Mouse (Mus musculus): Measurements from ENCODE around the gene Hus1b. TPM values are rescaled to one million over a fixed set of nuclear protein-coding genes. Genes with fewer than 3 reads are reported as not detected.

The Hus1b gene
- total RNA-seq, 2 experiments from 2014 or later, result 0.30 to 0.43 TPM

DNA sequence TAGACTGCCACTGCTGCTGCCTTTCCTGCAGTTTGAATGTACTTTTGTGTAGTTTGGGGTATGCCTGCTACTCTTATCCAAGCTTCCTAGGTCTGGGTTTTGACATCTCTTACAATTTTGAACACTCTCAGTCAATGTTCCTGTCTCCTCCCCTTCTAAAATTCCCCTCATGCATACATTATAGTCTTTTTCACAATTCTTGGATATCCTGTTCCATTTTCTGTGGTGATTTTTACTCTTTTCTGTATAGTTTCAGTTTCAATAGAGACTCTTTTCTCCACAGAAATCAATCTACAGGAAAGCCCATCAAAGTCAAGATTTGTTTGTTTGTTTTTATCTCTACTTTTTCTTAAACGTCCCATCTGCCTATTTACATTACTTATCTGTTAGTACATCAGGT lies 6.0 kb upstream of the Hus1b start:
- intact Hi-C loops (cut with DNase I), result no loop called here
- no peak for DNase-seq

DNA sequence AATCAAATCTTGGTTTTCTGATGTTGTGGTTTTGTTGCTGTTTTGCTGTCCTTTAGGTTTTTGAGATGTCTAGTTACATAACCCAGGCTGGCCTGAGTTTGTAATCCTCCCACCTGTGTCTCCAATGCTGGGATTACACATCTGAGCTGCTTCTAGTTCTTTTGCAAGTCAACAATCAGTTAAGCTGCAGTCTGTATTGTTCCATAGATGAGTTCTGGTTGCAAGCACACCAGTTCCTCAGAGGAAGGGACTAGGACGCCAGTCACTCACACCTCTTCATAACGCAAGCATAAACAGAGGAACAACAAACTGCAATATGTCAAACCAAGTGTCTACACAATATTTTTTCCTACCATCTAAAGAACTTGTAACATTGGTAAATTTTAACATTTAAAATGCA lies 4.5 kb upstream of the Hus1b start:
- intact Hi-C loops (cut with DNase I), result no loop called here
- DNase-seq, result no peak

DNA sequence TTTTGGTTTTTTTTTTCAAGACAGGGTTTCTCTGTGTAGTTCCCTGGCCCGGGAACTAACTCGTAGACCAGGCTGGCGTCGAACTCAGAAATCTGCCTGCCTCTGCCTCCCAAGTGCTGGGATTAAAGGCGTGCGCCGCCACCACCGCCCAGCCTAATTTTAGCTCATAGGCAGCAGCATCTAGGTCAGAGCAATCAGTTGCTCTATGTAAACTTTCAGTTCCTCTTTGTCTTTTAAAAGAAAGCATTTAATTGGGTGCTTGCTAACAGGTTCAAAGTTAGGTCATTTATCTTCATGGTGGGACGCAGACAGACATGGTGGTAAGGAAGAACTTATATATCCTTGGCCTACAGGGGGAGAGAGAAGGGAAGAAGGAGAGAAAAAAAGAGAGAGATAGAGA lies 1.6 kb upstream of the Hus1b start:
- no peak for DNase-seq
- intact Hi-C loops (cut with DNase I), result no loop called here

DNA sequence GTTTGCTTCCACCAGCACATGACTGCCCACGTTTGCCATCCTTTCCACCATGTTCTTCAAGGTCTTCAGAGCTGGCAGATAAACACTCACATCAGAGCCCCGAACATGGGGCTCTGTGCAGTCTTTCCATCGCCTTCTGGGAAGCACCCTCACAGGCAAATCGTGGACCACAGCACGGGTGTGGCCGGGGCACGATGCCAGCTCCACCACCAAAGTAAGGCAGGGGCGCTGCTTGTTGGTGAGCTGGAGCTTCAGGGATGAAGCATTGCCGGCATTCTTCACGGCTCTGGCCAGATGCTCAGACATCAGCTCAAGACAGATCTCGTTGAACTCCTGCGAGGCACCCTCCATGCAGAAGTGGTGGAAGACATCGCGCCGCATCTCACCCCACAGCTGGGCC lies 430 bp downstream of the Hus1b start:
- intact Hi-C loops (cut with DNase I), result no loop called here
- peak in 1 of 2 experiments; percentile 12 for DNase-seq

DNA sequence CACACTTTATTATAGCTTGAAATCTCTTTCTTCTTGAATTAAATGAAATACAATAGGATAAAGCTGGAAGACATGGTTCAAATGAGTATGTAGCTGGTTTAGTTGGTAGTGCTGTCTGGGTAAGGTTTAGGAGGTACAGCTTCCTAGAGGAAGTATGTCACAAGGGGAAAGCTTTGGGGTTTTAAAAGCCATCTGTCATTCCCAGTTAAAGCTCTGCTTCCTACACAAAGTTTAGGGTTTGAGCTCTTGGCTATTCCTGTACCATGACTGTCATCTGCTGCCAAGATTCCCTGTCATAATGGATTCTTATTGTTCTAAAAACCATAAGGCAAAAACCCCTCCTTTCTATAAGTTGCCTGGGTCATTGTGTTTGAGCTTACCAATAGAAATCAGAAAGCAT lies 1.8 kb downstream of the Hus1b start:
- intact Hi-C loops (cut with DNase I), result no loop called here

DNA sequence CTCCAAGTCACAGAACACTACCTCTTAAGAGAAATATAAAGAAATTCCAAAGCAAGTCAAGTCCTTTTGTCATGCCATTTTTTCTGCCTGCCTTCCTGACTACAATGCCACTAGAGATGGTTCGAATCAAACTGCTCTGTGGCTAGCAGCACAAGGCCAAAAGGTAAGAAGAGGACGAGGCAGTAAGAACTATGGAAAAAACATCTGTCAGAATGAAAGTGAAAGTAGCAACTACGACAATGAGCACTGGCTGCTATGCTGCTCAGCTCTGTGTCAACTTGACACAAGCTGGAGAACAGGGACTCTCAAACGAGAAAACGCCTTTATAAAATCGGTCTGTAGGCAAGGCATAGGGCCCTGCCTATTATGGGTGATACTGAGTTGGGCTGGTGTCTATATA lies 14.6 kb downstream of the Hus1b start:
- DNase-seq, result no peak
- intact Hi-C loops (cut with DNase I), result no loop called here

More for the DNA sequence above, 1.8 kb downstream of the Hus1b start:
- no peak for DNase-seq

DNA sequence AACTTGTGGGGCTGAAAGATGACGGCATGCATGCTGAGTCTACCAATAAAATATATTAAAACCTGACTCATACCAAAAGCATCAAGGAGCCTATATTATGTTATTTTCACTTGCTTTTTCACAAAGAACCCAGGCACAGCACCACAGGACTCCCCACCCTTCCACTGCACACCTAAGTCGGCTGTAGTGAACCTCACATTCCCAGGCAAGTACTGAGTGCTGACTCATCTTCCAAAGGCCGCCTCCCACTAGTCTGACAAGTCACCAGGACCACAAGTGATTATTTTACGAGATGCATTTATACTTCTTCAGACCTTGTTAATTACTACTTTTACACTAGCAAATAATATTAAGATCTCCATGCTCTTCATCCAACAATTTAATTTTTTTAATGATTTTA lies 15.9 kb downstream of the Hus1b start:
- intact Hi-C loops (cut with DNase I), result no loop called here
- no peak for DNase-seq

DNA sequence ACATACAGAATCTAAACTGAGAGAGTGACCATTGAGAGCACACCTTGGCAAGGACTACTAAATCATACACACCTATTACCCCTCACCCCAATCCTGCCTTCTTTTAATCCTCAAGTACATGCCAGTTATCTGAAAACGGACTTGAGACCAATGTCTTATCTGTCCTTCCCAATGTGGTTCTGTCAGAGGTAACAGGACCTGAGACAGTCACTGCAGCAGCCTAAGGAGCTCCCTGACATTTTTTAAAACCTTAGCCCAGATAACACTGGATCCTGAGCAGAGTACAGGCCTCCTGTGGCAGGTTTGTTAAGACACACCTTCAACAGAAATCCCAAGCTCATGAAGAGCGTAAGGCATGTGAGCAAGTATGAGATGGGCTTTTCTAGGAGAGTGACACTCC lies 18.4 kb downstream of the Hus1b start:
- intact Hi-C loops (cut with DNase I), result no loop called here

DNA sequence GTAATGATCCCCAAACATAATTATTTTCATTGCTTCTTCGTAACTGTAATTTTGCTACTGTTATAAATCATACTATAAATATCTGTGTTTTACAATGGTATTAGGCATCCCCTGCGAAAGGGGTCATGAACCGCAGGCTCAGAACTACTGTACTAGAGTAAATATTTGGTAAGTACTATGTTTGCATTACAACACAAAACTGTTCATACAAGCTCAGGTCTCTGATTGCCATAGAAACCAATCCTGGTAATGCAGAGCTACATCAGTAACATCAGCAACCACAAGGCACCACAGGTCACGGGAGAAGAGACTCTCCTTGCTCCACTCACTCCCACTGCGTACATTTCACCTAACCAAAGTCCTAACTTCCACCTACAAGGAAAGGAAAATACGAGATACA lies 23.3 kb downstream of the Hus1b start:
- no peak for DNase-seq
- intact Hi-C loops (cut with DNase I), result no loop called here

More for the DNA sequence above, 18.4 kb downstream of the Hus1b start:
- DNase-seq, result no peak

DNA sequence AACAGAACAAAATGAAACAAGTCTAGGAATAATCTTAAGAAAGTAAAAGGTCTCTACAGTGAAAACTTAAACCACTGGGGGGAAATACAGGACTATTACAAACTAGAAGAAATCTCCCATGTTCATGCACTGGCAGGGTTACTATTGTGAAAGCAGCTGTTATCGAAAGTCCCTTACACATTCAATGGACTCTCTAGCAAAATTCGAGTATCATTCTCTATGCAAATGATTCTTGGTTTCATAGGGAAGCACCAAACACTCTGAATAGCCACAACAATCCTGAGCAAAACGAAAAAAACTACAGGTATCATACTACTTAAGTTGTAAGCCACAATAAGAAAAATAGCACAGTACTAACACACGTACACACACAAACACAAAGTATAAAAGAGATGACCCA lies 25.6 kb downstream of the Hus1b start:
- intact Hi-C loops (cut with DNase I), result no loop called here
- DNase-seq, result no peak

DNA sequence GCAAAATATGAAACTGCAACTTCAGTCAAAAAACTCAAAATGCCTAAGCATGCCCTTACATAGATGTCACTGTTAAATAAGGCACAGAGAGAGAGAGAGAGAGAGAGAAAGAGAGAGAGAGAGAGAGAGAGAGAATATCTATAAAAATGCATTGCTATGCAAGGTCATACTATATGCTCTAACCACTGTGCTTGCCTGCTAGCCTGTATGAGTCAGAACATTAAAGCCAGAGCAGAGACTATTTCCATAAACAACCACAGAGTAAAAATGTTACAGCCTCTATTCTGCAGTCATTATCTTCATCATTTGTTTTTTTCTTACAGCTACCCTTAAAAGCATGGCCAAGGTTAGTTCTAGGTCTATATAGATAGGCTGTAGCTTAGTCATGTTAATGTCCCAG lies 33.8 kb downstream of the Hus1b start:
- intact Hi-C loops (cut with DNase I), result no loop called here
- no peak for DNase-seq

DNA sequence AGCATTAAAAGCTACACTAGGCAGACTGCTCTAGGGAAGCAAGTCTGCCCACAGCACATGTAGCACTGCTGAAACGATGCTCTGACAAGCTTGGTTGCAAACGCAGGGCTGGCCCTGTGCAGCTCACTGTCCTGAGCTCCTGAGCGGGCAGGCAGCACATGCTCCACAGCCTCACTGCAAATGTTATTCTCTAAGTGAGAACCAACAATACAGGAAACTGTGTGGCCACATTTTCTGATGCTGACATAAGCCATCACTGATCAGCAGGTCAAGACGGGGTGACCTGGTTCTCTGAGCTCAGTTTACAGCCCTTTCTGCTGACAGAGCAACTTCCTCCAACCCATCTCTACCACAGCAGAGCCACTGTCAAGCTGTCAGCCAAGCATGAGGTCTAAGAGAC lies 34.5 kb downstream of the Hus1b start:
- intact Hi-C loops (cut with DNase I), result no loop called here

DNA sequence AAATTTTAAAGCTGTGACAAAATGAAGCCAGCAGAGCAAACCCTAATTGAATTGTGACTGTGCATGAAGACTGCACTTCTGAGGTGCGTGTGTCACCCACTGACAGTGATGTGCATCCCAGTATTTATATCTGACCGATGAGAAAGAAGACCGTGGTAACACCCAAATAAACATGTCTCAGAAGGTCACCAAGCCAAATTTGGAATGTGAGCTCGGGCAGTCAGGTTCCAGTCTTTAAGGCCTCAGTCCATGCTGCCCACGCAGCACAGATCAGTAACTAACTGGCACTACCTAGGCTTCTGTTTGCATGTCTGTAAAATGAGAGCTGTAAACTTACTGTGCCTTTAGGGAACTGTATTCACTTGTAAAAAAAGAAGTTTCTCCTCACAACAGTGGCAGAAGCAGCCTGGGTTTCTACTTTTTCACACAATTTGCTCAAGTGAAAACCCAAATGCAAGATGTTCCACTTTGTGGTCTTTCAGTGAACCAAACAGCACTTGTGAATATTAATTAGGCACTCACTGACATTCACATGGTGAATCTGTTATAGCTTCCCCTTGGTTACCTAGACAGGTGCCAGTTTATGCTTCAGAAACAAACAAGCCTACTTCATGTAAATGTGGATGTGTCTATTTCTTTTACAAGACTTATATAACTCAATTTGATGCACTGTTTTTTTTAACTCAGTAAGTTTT lies 35.5 kb downstream of the Hus1b start:
- intact Hi-C loops (cut with DNase I), result no loop called here
- no peak for DNase-seq

More for the DNA sequence above, 34.5 kb downstream of the Hus1b start:
- no peak for DNase-seq

DNA sequence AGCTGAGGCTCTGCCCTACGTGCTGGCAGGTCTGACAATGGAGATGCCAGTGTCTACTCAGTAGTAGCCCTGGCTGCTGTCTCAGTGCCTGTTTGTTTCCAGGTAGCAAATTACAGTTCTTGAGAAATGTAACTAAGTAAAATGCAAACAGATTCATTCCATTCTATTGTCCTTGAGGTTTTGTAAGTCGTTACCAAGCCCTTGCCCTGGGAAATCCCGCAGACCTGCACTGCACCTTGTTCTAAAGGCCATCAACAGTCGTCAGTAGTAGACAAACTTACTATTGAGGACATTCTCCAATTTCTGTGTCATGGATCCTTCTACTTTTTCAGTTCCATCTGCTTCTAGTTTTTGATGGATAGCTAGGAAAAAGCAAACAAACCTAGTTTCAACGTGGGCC lies 36.7 kb downstream of the Hus1b start:
- intact Hi-C loops (cut with DNase I), result no loop called here
- no peak for DNase-seq

DNA sequence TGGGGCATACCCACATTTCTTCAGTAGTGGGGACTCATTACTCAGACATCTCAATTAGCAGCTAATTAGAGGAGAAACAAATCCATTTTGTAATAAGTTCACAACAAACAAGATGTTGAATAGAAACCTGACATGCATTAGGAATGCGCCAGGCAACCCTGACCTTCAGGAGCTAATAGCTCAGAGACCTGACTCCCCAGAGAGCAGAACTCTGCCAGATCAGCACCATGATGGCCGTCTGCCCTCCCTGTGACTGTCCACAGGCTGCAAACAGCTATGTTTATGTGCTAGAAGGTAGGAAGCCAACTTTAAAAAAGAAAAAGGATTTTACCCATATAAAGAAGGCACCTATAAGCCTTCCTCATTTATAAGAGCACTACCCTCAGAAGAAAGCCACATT lies 45.3 kb downstream of the Hus1b start:
- DNase-seq, result no peak
- intact Hi-C loops (cut with DNase I), result loop anchor here (5.0 kb wide), 2 partner anchors 180 to 715 kb away; no protein-coding TSS in a partner anchor

DNA sequence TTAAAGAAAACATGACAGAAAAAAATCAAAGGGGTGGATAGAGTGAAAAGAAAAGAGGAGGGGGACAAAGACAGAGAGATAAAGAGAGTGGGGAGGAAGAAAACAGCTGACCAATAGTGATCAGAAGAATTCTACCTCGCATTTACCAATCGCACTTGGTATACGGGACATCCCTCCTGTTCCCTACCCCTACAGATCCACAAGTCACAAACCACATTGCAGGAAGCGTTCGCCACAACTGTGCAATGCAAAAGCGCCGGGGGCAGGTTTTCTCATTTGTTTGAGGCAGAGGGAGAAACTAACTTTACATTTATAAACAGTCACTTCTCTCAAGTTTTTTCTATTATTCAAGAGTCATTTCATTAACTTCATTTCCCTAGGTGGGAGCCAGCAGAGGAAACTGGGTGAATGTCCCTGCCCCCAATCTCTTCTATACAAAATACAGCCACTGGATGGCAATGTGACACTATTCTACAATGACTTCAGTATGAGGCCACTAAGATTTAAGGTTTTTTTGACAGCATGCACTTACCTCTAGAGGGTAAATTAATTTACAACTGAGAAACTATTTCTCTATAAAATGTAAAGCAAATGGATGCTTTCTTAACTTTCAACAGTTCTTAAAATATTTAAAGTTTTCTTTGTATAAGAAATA lies 46.0 kb downstream of the Hus1b start:
- intact Hi-C loops (cut with DNase I), result loop anchor here (5.0 kb wide), 2 partner anchors 181 to 716 kb away; no protein-coding TSS in a partner anchor
- peak; percentile 17 to 27 for DNase-seq

Other genes with a start within 250 kb of the Hus1b start
- 1 to 10 TPM in 1 of 2 experiments, under 1 TPM in 1; 0.92 to 1.1 TPM for gene Irf4, start 198.5 kb downstream of the Hus1b start, total RNA-seq (2021)
- 10 to 100 TPM; 18.5 to 20.6 TPM for gene Exoc2, start 26.3 kb upstream of the Hus1b start, total RNA-seq (2021)
- not detected for gene Gm5447, start 26.4 kb upstream of the Hus1b start, total RNA-seq (2021)